Mouse (Mus musculus) CH12.LX (cell line): ENCODE results near the gene Kalrn.

Experiments
- BHLHE40 ChIP-seq: IDR thresholded peaks from 2 replicates; pipeline ENCODE4 v1.6.1; 2011; ENCODE audit warnings: mild to moderate bottlenecking, low read depth, low read length, improper control_type of control experiment
- CTCF ChIP-seq, 2 experiments: IDR thresholded peaks in 1 of 2; conservative IDR thresholded peaks in 1 of 2; 2 replicates each; pipeline ENCODE4 v1.5.1; 2011 to 2012; ENCODE audit warnings: low read depth in 2 of 2, low read length in 2 of 2, improper control_type of control experiment in 1 of 2, inconsistent platforms in 1 of 2, mild to moderate bottlenecking in 1 of 2, moderate library complexity in 1 of 2
- EP300 ChIP-seq: IDR thresholded peaks from 2 replicates; pipeline ENCODE4 v1.6.1; 2011; ENCODE audit warnings: low read length, improper control_type of control experiment
- JUN ChIP-seq: IDR thresholded peaks from 2 replicates; pipeline ENCODE4 v1.6.1; 2011; ENCODE audit warnings: low read depth, mild to moderate bottlenecking, low read length, improper control_type of control experiment, moderate library complexity; ENCODE audit not compliant: insufficient read depth
- POLR2A ChIP-seq: IDR thresholded peaks from 2 replicates; pipeline ENCODE4 v1.6.1; 2011; ENCODE audit warnings: low read depth, mild to moderate bottlenecking, improper control_type of control experiment, low read length
- RAD21 ChIP-seq: IDR thresholded peaks from 2 replicates; pipeline ENCODE4 v1.6.1; 2011; ENCODE audit warnings: low read depth, mild to moderate bottlenecking, low read length, improper control_type of control experiment, moderate library complexity
- TBP ChIP-seq: conservative IDR thresholded peaks from 2 replicates; pipeline ENCODE4 v1.6.1; 2011; ENCODE audit warnings: low read depth, low read length, improper control_type of control experiment
- TCF12 ChIP-seq: IDR thresholded peaks from 2 replicates; pipeline ENCODE4 v1.6.1; 2014; ENCODE audit warnings: low read depth, mild to moderate bottlenecking, inconsistent platforms, low read length, improper control_type of control experiment
- ZC3H11A ChIP-seq: IDR thresholded peaks from 2 replicates; pipeline ENCODE4 v1.6.1; 2012; ENCODE audit warnings: low read depth, mild to moderate bottlenecking, inconsistent platforms, low read length, improper control_type of control experiment

GRCm38 (mm10) chr16:34445666-34446065 lies 127.7 kb downstream of the Kalrn start:
- TF ChIP-seq CTCF (conservative IDR thresholded peaks at IDR 0.05 in 1 of 2, IDR thresholded peaks at IDR 0.05 in 1 of 2; ENCODE audit: low read depth in 2 of 2, low read length in 2 of 2) (no peak), TCF12 (no peak), JUN (no peak), POLR2A (no peak), EP300 (no peak), ZC3H11A (no peak), BHLHE40 (no peak), TBP (no peak), RAD21 (no peak)
